Mouse (Mus musculus) midbrain, postnatal 0 days (tissue): ENCODE data around the gene Sh3kbp1. TPM values are rescaled to one million over a fixed set of nuclear protein-coding genes. Genes with fewer than 3 reads are reported as not detected.
"Not testable (repeated sequence)": the region's sequence is repeated elsewhere in the genome, so short reads cannot be mapped to it uniquely, and the experiment has no call there.

ENCODE experiments used
- ATAC-seq: fragments of 200-750 bp; cut with Nextera tagmentation; 2 replicates; pipeline ENCODE4 v1.8.0; 2017; ENCODE audit warnings: moderate number of reproducible peaks, mild to moderate bottlenecking, moderate TSS enrichment, moderate library complexity; ENCODE audit not compliant: low FRiP score
- DNase-seq: peaks from one replicate; pipeline ENCODE4 v3.0.0-alpha.2; 2015; ENCODE audit warnings: low spot score
- H3K27ac ChIP-seq: fragments of 300-500 bp; sonication (generic); 2 replicates; pipeline ENCODE4 v1.5.1; 2014; ENCODE audit warnings: low read depth, mild to moderate bottlenecking, low read length, mixed read lengths
- H3K27me3 ChIP-seq: fragments of 300-500 bp; sonication (generic); 2 replicates; pipeline ENCODE4 v1.6.1; 2014; ENCODE audit warnings: low read length, control low read depth, mixed read lengths; ENCODE audit not compliant: insufficient read depth
- H3K36me3 ChIP-seq: fragments of 300-500 bp; sonication (generic); 2 replicates; pipeline ENCODE4 v1.6.1; 2014; ENCODE audit warnings: low read length, control low read depth, mixed read lengths; ENCODE audit not compliant: insufficient read depth
- H3K4me1 ChIP-seq: fragments of 300-500 bp; sonication (generic); 2 replicates; pipeline ENCODE4 v1.6.1; 2014; ENCODE audit warnings: mild to moderate bottlenecking, control low read depth, antibody characterized with exemption, low read length, mixed read lengths; ENCODE audit not compliant: insufficient read depth
- H3K4me2 ChIP-seq: fragments of 300-500 bp; sonication (generic); 2 replicates; pipeline ENCODE4 v1.6.1; 2014; ENCODE audit warnings: low read depth, mild to moderate bottlenecking, low read length, mixed read lengths; ENCODE audit not compliant: poor library complexity, severe bottlenecking
- H3K4me3 ChIP-seq: fragments of 300-500 bp; sonication (generic); 2 replicates; pipeline ENCODE4 v1.5.1; 2014; ENCODE audit warnings: low read depth, mild to moderate bottlenecking, low read length, moderate library complexity
- H3K9ac ChIP-seq: fragments of 300-500 bp; sonication (generic); replicated peaks from 2 replicates; pipeline ENCODE4 v1.6.1; 2014; ENCODE audit warnings: mild to moderate bottlenecking, low read length, moderate library complexity, mixed read lengths; ENCODE audit not compliant: poor library complexity, severe bottlenecking
- H3K9me3 ChIP-seq: fragments of 300-500 bp; sonication (generic); 2 replicates; pipeline ENCODE4 v1.6.1; 2016; ENCODE audit warnings: low read length, control low read depth
- CTCF ChIP-seq: IDR thresholded peaks from 2 replicates; pipeline ENCODE4 v1.5.1; 2016; ENCODE audit warnings: antibody characterized with exemption, mild to moderate bottlenecking
- WGBS: fragments of 180-500 bp; shearing (Covaris S2); extraction: QIAGEN DNeasy Blood & Tissue Kit; methylation state at CpG from one replicate; pipeline ENCODE4 v1.1.7; 2014; 5-methylcytosine and 5-hydroxymethylcytosine counted together
- polyA plus RNA-seq: library from polyadenylated mRNA; unstranded; fragments of >200 nt; fragmentation: Nextera tagmentation; extraction: Ambion mirVana; gene quantifications from 2 replicates; pipeline ENCODE4 v1.2.1, GENCODE M21; 2015
- total RNA-seq: library from RNA; depleted of rRNA; stranded (reverse); fragments of >200 nt; gene quantifications from 2 replicates; pipeline ENCODE4 v1.2.3, GENCODE M21; 2014; rRNA removed

Sh3kbp1 gene
- total RNA-seq (41.9 and 56.3 TPM in 2 replicates), polyA plus RNA-seq (37.0 and 42.4 TPM in 2 replicates)

DNA sequence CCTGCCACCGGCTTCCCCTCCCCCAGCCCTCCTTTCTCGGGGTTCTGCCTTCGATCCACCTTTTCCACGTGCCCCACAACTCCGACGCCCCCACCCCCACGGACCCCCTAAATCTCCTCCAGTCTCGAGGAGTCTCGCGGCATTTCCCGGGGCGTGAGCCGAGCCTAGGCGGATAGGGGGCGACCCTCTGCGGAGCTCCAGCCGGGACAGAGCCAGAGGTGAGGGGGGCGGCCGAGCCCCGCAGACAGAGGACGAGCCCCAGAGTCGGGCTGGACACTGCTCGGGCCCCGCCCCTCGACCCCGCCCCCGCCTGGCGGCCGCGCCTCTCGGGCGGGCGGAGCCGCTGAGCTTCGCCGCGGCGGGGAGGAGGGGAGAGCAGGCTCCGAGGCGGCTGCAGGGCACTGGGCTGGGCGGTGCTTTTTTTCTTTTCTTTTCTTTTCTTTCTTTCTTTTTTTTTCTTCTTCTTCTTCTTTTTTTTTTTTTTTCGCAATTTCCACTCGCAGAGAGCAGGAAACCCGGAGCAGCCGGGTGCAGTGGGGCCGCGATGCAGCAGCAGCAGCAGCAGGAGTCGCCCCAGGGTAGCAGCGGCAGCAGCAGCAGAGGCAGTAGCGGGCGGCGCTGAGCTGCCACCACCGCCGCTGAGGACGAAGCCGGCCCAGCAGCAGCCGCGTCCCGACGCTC is at the start of gene Sh3kbp1:
TSS of gene Sh3kbp1 (plus strand) at position 366 of the 681 bp plus-strand sequence.
- peak; percentile 84 for ATAC-seq
- WGBS, result 18% methylated on average over 39 of the region's 60 CpGs
- TF ChIP-seq CTCF, result no peak; the same call in 1 of the 2 replicates

GRCm38 (mm10) chrX:159584738-159585137 is 42.3 kb upstream of the Sh3kbp1 start:
- not testable (repeated sequence) for H3K4me3 ChIP-seq, H3K9me3 ChIP-seq, H3K27ac ChIP-seq, H3K9ac ChIP-seq, H3K27me3 ChIP-seq, H3K4me2 ChIP-seq, ATAC-seq, H3K4me1 ChIP-seq, DNase-seq, H3K36me3 ChIP-seq
- WGBS, result 53% methylated on average over 7 of the region's 7 CpGs

More for the DNA sequence above, at the start of gene Sh3kbp1:
- Histone ChIP-seq H3K4me1 (no peaks in the 10 kb centered on the region), H3K9ac (peak within 1 kb of the TSS; percentile 55), H3K4me2 (peak within 1 kb of the TSS; percentile 57), H3K27me3 (no peaks in the 10 kb centered on the region), H3K27ac (peak within 1 kb of the TSS; percentile 62), H3K4me3 (peak within 1 kb of the TSS; percentile 60), H3K9me3 (no peaks in the 10 kb centered on the region), H3K36me3 (no peaks in the 10 kb centered on the region)
- peak; percentile 55 for DNase-seq

DNA sequence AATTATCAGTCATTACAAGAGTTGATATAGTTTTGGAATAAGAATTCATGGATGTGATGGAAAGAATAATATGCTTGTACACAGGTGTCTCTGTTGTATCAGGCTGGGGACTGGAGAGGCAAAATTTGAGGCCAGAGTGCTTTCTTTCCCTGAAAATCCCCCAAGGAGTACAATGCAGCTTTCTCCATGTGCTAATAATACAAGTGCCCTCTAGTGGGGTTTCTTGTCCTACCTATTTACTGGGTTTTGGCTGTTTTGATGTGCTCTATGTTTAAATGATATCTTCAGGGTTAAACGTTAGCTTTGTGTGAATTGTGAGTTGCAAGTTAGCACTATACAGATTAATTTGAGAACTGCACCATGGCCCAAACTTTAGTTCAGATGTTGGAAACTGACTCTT is 35.4 kb upstream of the Sh3kbp1 start:
- Histone ChIP-seq H3K27me3 (no peaks in the 10 kb centered on the region), H3K9me3 (no peaks in the 10 kb centered on the region), H3K4me2 (no peak overlapping the region), H3K9ac (no peak overlapping the region), H3K4me1 (no peaks in the 10 kb centered on the region), H3K36me3 (no peaks in the 10 kb centered on the region), H3K4me3 (no peak overlapping the region), H3K27ac (no peak overlapping the region)
- peak; percentile 19; the same call in 1 of the 2 replicates for TF ChIP-seq CTCF
- 67% methylated on average over 1 of the region's 1 CpGs for WGBS
- DNase-seq (no peak), ATAC-seq (no peak)

GRCm38 (mm10) chrX:159597502-159597901 is 29.6 kb upstream of the Sh3kbp1 start:
- no peak for ATAC-seq
- 73% methylated on average over 1 of the region's 1 CpGs for WGBS

GRCm38 (mm10) chrX:159604832-159605231 is 22.2 kb upstream of the Sh3kbp1 start:
- no peak overlapping the region for H3K9ac ChIP-seq
- H3K9me3 ChIP-seq, result no peaks in the 10 kb centered on the region
- no peaks in the 10 kb centered on the region for H3K27me3 ChIP-seq
- DNase-seq (no peak), ATAC-seq (no peak)
- no peak overlapping the region for H3K4me2 ChIP-seq
- WGBS, result 62% methylated on average over 2 of the region's 2 CpGs
- H3K36me3 ChIP-seq, result no peaks in the 10 kb centered on the region
- H3K27ac ChIP-seq, result no peak overlapping the region
- H3K4me1 ChIP-seq, result no peaks in the 10 kb centered on the region
- H3K4me3 ChIP-seq, result no peak overlapping the region
- no peak for TF ChIP-seq CTCF

More at GRCm38 (mm10) chrX:159597502-159597901, 29.6 kb upstream of the Sh3kbp1 start:
- Histone ChIP-seq H3K4me1 (no peaks in the 10 kb centered on the region), H3K4me3 (no peak overlapping the region), H3K36me3 (no peaks in the 10 kb centered on the region), H3K9ac (no peak overlapping the region), H3K27ac (no peak overlapping the region), H3K9me3 (no peaks in the 10 kb centered on the region), H3K27me3 (no peaks in the 10 kb centered on the region), H3K4me2 (no peak overlapping the region)
- no peak for DNase-seq
- TF ChIP-seq CTCF, result no peak

GRCm38 (mm10) chrX:159606936-159607335 is 20.1 kb upstream of the Sh3kbp1 start:
- no peaks in the 10 kb centered on the region for H3K9me3 ChIP-seq
- H3K36me3 ChIP-seq, result no peaks in the 10 kb centered on the region
- no peak overlapping the region for H3K27ac ChIP-seq
- H3K4me3 ChIP-seq, result no peak overlapping the region
- H3K4me1 ChIP-seq, result no peaks in the 10 kb centered on the region
- DNase-seq (peak; percentile 44), ATAC-seq (no peak)
- H3K4me2 ChIP-seq, result no peak overlapping the region
- 37% methylated on average over 6 of the region's 6 CpGs for WGBS
- TF ChIP-seq CTCF, result peak; percentile 53
- no peak overlapping the region for H3K9ac ChIP-seq
- no peaks in the 10 kb centered on the region for H3K27me3 ChIP-seq
